Mouse (Mus musculus): ENCODE results near the gene Dennd2a. TPM values are rescaled to one million over a fixed set of nuclear protein-coding genes. Genes with fewer than 3 reads are reported as not detected.
"Not testable (repeated sequence)": the region's sequence is repeated elsewhere in the genome, so short reads cannot be mapped to it uniquely, and the experiment has no call there.

Dennd2a gene
- total RNA-seq, 2 experiments from 2014 or later = 25.9 to 27.0 TPM

GRCm38 (mm10) chr6:39455339-39456160, 102.1 kb downstream of the Dennd2a start:
- intact Hi-C loops (cut with DNase I) = no loop called here
- DNase-seq = no peak

GRCm38 (mm10) chr6:39454616-39455015, 103.1 kb downstream of the Dennd2a start:
- no peak for DNase-seq
- intact Hi-C loops (cut with DNase I) = no loop called here

DNA sequence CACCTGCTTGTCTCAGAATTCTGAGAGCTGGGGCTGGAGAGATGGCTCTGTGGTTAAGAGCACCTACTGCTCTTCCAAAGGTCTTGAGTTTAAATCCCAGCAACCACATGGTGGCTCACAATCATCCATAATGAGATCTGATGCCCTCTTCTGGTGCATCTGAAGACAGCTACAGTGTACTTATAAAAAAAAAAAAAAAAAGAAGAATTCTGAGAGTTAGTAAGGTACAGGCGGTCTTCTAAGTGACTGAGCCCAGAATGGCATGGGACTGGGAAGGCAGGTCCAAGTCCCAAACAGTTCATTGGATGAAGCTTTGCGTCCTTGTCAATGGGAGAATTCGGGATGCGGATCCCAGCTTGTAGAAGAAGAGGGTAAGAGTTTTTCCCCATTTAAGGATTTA, 104.1 kb downstream of the Dennd2a start:
- intact Hi-C loops (cut with DNase I) = no loop called here
- no peak for DNase-seq

- intact Hi-C loops (cut with DNase I) = no loop called here
- DNase-seq = no peak
Observed at GRCm38 (mm10) chr6:39451033-39451432, 106.6 kb downstream of the Dennd2a start.

- intact Hi-C loops (cut with DNase I) = no loop called here
- no peak for DNase-seq
Observed at GRCm38 (mm10) chr6:39450580-39450979, 107.1 kb downstream of the Dennd2a start.

DNA sequence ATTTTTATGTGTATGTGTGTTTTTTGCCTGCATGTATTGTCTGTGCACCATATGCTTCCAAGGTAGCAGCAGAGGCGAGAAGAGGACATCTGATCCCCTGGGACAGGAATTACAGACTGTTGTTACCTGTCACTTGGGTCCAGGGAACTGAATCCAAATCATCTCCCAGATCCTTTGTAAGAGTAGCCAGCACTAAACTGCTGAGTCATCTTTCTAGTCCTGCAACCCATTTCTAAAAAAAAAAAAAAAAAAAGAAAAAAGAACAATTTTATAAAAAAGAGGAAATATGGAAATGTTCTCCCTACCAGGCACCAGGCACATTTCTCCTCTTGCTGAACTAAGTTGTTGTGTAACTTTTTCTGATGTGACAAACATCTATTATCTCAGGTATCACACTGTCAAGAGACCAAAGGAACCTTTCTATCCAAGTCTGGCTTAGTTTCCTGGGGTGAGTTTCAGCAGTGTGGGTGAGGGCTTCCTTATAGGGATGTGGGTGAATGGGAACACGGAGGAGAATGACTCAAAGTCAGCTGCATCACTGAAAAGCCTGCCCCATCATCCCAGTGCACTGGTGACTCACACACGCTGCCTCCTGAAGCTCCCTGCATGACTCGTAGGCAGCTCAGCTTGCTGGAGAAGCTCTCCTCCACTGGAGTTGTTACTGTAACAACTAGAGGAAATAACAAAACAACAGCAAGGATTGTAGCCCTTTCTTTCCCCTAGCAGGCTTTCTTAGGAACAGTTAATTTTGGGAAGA, 110.1 kb downstream of the Dennd2a start:
- intact Hi-C loops (cut with DNase I) = no loop called here
- no peak for DNase-seq

- intact Hi-C loops (cut with DNase I) = no loop called here
- no peak for DNase-seq
Observed at GRCm38 (mm10) chr6:39445801-39446572, 111.7 kb downstream of the Dennd2a start.

DNA sequence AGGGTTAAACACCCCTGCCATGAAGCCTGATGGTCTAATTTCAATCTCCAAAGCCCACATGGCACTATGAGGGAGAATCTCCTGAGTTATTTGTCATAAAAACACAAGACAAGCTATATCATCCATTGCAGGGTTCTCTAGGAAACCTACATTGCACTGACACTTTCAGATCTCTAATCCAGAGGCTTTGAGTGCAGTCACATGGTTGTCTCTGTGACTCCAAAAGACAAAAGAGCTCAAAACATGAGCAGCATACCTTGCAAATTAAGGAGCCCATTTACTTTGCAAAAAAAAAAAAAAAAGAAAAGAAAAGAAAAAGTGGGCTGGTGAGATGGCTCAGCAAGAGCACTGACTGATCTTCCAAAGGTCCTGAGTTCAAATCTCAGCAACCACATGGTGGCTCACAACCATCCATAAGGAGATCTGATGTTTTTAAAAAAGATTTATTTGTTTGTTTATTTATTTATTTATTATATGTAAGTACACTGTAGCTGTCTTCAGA, 114.8 kb downstream of the Dennd2a start:
- intact Hi-C loops (cut with DNase I) = no loop called here
- no peak for DNase-seq

DNA sequence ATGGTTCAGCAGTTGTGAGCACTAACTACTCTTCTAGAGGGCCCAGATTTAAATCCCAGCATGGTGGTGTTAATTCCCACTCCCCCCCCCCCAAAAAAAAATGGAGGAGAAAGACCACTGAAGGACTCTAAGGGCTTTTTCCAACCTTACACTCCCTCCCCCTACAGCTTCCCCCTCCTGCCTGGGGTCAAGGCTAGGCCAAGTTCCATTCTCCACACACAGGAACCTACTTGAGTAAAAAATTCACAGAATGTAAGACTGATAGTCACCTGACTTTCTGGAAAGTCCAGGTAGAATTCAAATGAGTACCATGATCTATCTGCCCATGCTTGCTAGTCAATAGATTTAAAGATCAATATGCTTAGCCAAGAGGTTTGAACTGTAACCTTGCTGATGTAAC, 117.5 kb downstream of the Dennd2a start:
- intact Hi-C loops (cut with DNase I) = no loop called here
- no peak for DNase-seq

DNA sequence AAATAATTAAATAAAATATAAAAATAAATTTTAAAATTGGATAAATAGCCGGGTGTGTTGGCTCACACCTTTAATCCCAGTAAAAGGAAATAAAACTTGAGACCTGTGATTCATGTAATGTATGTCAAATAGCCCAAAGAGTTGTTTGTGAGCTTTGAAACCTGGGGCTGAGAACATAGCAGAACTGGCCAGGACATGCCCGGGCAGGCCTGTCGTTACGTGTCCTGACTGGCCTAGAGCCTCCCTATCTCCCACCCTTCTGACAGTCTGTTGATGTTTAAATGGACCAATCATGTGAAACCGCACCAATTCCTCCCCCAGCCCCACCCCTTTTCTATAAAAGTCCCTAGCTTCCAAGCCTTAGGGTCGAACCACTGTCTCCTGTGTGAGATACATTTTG, 120.1 kb downstream of the Dennd2a start:
- DNase-seq; intact Hi-C loops (cut with DNase I): not testable (repeated sequence)

GRCm38 (mm10) chr6:39435875-39436274, 121.8 kb downstream of the Dennd2a start:
- intact Hi-C loops (cut with DNase I) = no loop called here
- no peak for DNase-seq

GRCm38 (mm10) chr6:39434886-39435492, 122.7 kb downstream of the Dennd2a start:
- no peak for DNase-seq
- intact Hi-C loops (cut with DNase I) = no loop called here

DNA sequence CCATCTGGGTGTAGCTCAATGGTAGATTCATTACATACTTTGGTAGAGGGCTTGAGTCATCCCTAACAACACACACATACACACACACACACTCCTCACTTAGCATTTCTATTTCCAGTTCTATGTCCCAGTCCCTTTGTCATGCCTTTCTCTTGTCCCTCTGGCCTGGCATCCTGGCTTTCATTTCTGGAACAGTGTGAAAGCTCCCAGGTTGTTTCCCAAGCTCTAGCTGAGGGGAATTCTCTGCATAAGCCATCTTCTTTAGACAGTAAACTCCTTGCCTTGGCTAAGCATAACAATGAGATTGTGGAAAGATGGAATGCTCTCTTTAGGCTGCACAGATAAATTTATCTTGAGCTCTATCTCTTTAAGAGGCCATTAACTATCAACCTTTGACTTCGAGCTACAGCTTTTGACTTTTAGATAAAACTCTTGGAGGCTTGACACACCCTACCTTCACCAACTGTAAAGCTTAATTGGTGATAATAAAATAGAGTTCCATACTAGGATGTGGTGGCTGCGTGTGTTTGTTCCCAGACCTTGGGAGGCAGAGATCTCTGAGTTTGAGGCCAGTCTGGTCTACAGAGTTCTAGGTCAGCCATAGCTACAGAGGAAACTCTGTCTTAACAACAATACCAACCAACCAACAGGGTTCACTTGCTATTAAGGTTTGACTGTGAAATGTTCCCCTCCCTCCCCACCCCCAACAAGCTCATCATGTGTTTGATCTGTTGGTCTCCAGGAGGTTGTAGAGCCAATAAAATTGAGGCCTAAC, 123.4 kb downstream of the Dennd2a start:
- intact Hi-C loops (cut with DNase I) = no loop called here
- no peak for DNase-seq

DNA sequence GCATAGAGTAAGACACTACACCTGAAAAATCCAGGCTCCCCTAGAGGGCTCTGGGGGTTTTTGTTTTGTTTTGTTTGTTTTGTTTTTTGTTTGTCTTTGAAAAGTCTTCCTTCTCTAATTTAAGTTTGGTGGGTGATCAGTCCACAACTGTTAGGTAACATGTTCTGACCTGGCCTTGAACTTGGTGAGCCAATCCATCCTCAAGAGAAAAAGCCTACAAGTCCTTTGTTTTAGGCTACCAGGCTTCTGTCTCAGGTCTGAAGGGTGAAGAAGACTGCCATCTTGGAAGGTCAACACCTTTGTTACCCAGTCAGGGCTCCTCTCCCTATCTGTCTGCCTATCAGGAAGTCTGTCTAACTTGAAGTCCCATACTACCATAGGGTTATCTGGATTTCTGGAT, 124.0 kb downstream of the Dennd2a start:
- DNase-seq = no peak
- intact Hi-C loops (cut with DNase I) = no loop called here

DNA sequence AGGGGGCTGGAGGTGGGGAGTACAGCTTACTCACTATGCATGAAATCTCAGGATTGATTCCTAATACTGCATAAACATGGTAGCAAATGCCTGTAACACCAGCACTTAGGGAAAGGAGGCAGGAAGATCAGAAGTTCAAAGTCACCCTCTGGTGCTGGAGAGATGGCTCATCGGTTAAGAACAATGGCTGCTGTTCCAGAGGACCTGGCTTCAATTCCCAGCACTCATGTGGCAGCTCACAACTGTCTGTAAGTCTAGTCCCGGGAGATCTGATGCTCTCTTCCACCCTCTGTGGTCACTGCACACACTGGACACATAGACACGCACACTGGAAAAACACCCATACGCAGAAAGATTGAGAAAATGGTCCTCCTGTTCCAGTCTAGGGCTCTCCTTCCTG, 124.5 kb downstream of the Dennd2a start:
- intact Hi-C loops (cut with DNase I) = no loop called here
- DNase-seq = no peak

DNA sequence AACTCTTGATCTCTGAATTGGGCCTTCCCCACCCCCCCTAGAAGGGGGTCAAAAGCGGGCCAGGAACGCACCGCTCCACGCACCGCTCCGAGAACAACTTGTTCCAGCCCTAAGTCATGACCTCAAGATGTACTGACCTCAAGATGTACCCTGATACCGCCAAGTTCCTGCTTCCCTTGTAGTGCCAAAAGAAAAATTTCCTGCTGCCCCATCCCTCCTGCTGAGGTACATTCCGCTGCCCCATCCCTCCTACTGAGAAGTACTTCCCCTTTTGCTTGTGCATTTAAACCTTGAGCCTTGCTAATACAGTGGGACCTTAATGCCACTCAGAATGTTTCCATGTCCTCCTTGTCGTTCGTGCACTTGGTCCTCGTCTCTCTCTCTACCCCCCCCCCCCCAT, 126.9 kb downstream of the Dennd2a start:
- DNase-seq = no peak
- intact Hi-C loops (cut with DNase I) = no loop called here

DNA sequence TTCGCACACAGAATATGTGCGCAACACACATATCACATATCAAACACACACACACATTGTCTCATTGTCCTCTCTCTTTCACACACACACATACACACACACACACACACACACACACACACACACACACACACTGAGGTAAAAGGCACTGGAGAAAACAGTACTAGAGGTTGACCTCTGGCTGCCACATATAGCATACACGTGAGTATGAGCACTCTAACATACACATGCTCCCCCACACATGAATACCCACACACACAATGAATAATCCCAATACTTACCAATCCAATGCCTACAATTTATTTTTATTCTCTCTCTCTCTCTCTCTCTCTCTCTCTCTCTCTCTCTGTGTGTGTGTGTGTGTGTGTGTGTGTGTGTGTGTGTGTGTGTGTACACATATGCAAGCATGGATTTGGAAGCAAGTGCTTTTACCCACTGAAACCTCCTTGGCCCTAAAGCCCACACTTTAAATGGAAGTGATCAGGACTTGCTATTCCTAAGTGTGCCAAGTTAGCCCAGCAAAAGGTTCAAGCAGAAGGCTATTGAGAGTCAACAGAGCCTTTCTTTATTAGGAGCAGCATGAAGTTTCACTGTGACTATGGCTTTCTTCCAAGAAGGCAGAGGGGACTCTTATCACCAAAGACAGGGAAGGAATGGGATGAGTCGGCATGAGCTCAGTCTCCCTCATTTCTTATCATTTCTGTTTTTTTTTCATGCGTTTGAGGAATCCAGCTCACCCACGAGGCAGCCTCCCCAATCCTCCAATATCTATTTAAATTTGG, 128.5 kb downstream of the Dennd2a start:
- intact Hi-C loops (cut with DNase I) = no loop called here
- no peak for DNase-seq

DNA sequence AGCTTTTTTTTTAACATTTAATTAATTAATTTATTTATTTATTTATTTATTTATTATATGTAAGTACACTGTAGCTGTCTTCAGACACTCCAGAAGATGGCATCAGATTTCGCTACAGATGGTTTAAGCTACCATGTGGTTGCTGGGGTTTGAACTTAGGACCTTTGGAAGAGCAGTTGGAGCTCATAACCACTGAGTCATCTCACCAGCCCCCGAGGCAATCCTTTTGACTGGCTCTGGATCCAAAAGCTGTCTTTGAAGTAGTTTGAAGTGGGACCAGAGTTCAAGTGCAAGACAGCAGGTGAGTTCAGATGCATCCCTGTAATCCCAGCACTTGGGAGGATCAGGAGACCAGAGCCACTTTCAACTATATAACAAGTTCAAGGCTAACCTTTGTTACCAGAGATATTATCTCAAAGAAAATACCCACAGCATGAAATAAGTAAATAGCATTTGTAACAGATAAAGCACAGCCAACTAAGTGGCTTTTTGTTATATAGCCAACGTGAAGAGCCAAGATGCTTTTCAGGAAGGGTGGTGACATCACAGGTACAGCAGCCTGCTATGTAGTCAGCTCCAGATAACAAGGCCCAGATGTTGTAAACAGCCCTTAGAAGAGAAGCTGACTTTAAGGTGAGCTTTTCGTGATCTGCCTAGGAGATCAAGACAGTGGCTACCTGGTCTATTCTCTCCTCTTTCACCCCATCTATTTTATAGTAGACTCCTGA, 130.2 kb downstream of the Dennd2a start:
- intact Hi-C loops (cut with DNase I) = no loop called here
- DNase-seq = no peak

DNA sequence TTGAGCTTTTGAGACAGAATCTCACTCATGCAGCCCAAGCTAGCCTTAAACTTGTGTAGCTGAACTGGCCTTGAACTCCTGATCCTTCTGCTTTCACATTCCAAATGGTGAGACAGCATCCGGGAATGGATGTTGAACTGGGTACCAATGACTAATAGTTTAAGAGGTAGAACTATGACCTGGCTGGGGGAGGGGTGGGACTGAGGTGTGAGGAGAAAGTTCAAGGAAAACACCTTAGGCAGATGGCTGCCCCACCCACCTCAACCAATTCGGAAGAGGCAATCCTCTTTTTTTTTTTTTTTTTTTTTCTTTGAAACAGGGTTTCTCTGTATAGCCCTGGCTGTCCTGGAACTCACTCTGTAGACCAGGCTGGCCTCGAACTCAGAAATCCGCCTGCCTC, 130.9 kb downstream of the Dennd2a start:
- intact Hi-C loops (cut with DNase I) = no loop called here
- DNase-seq = no peak
